In genomic region chr11:6966968-6967367, GRCm38 (mm10) we compare ENCODE assay signal across 15 mouse cellular contexts.
DNase-seq lines count a peak whose midpoint lies in the region; ATAC-seq lines count a peak whose summit lies in the region.
"Had no signal": no experiment of that assay in that cellular context is flagged by ENCODE, and none has a peak within 500 bp of the region (broad histone marks: within the 10 kb centered on the region; RNA-seq: fewer than 3 reads in every experiment).

No protein-coding gene starts in this region.

- no peak overlapping the region for H3K27ac ChIP-seq in forebrain, embryonic 14.5 days (ENCODE audit: low read depth, low read length)
- no peak overlapping the region for H3K27ac ChIP-seq in forebrain, embryonic 10.5 days
- H3K27ac ChIP-seq: heart, embryonic 13.5 days; hindbrain, embryonic 10.5 days; liver, embryonic 12.5 days; midbrain, embryonic 10.5 days had no signal

- H3K27me3 ChIP-seq in forebrain, embryonic 14.5 days (replicated peaks; ENCODE audit: control insufficient read depth, insufficient read depth, low read length): no peaks in the 10 kb centered on the region
- no peaks in the 10 kb centered on the region for H3K27me3 ChIP-seq in forebrain, embryonic 10.5 days (ENCODE audit: poor library complexity, severe bottlenecking)
- H3K27me3 ChIP-seq: heart, embryonic 13.5 days; liver, embryonic 12.5 days had no signal

- H3K9me3 ChIP-seq in forebrain, embryonic 14.5 days (replicated peaks; ENCODE audit: control insufficient read depth, low read length): no peaks in the 10 kb centered on the region
- no peaks in the 10 kb centered on the region for H3K9me3 ChIP-seq in forebrain, embryonic 10.5 days
- H3K9me3 ChIP-seq: heart, embryonic 13.5 days; hindbrain, embryonic 10.5 days; liver, embryonic 12.5 days; midbrain, embryonic 10.5 days had no signal

- whole genome bisulfite sequencing in forebrain, embryonic 14.5 days: 77% methylated on average over 5 of the region's 5 CpGs
- WGBS in forebrain, embryonic 10.5 days: 91% methylated on average over 5 of the region's 5 CpGs

- ATAC-seq in forebrain, embryonic 14.5 days: no peak
- no peak for ATAC-seq in activated CD4-positive, CD25-positive, alpha-beta regulatory T cell, adult 4 months
- ATAC-seq: intestine, postnatal 0 days; liver, embryonic 12.5 days had no signal

- H3K9ac ChIP-seq in forebrain, embryonic 14.5 days (ENCODE audit: low read length): no peak overlapping the region
- H3K9ac ChIP-seq: heart, embryonic 13.5 days; liver, embryonic 12.5 days had no signal

- H3K4me1 ChIP-seq in forebrain, embryonic 14.5 days (ENCODE audit: control insufficient read depth, insufficient read depth, low read length): no peaks in the 10 kb centered on the region
- H3K4me1 ChIP-seq in forebrain, embryonic 10.5 days: no peaks in the 10 kb centered on the region
- H3K4me1 ChIP-seq: heart, embryonic 13.5 days; liver, embryonic 12.5 days had no signal

- no peaks in the 10 kb centered on the region for H3K36me3 ChIP-seq in forebrain, embryonic 14.5 days (ENCODE audit: control insufficient read depth, insufficient read depth, low read length)
- no peaks in the 10 kb centered on the region for H3K36me3 ChIP-seq in forebrain, embryonic 10.5 days (replicated peaks)
- H3K36me3 ChIP-seq: heart, embryonic 13.5 days; hindbrain, embryonic 10.5 days; liver, embryonic 12.5 days; midbrain, embryonic 10.5 days had no signal

- DNase-seq in forebrain, embryonic 14.5 days (ENCODE audit: low spot score): peak; percentile 37
- no peak for DNase-seq in forebrain, embryonic 10.5 days (ENCODE audit: extremely low spot score, low spot score)
- DNase-seq in brain, adult 2 months (ENCODE audit: low read depth, low spot score): peak; percentile 99
- peak; percentile 79 to 83 for DNase-seq in cerebellum, postnatal 25 days
- peak; percentile 47 to 50 for DNase-seq in left cerebral cortex, adult 18-20 months (ENCODE audit: low spot score in 2 of 2)
- no peak for DNase-seq in kidney, postnatal 36 days
- no peak for DNase-seq in gastrocnemius, adult 18-20 months (ENCODE audit: low spot score)
- DNase-seq: lung, postnatal 14 days; thymus, adult 2 months had no signal

- H3K4me2 ChIP-seq in forebrain, embryonic 14.5 days (ENCODE audit: low read length): no peak overlapping the region
- H3K4me2 ChIP-seq: heart, embryonic 13.5 days; liver, embryonic 12.5 days had no signal

- H3K4me3 ChIP-seq in forebrain, embryonic 14.5 days (ENCODE audit: low read depth, low read length): no peak overlapping the region
- H3K4me3 ChIP-seq in forebrain, embryonic 10.5 days: no peak overlapping the region
- H3K4me3 ChIP-seq: heart, embryonic 13.5 days; hindbrain, embryonic 10.5 days; liver, embryonic 12.5 days; midbrain, embryonic 10.5 days had no signal

Comparison
In these comparisons a context has a peak if more than half of its experiments do, and no peak if none do; other contexts are left out.
1. DNase-seq: peak in forebrain, embryonic 14.5 days (single experiment), brain, adult 2 months (single experiment), cerebellum, postnatal 25 days (2 of 2) and left cerebral cortex, adult 18-20 months (2 of 2); none in forebrain, embryonic 10.5 days (single experiment), kidney, postnatal 36 days (0 of 2) and gastrocnemius, adult 18-20 months (single experiment).